Mouse (Mus musculus): ENCODE measurements at regions not wholly inside any gene's neighbourhood (a gene's known extent, or its start where the extent isn't known, plus 50 kb on each side); places are given as distances from the start of the nearest gene placed in this dataset.

- Histone ChIP-seq H3K4me1 (replicated peaks; ENCODE audit: control insufficient read depth, insufficient read depth, low read length) (no peaks in the 10 kb centered on the region), H3K27me3 (ENCODE audit: control insufficient read depth, insufficient read depth, low read length) (no peaks in the 10 kb centered on the region), H3K27ac (ENCODE audit: low read depth, low read length) (no peak overlapping the region), H3K36me3 (ENCODE audit: control insufficient read depth, insufficient read depth, low read length) (no peaks in the 10 kb centered on the region), H3K4me3 (ENCODE audit: low read depth, low read length) (no peak overlapping the region), H3K9me3 (ENCODE audit: control insufficient read depth, low read length) (no peaks in the 10 kb centered on the region), H3K4me2 (ENCODE audit: low read depth, low read length, severe bottlenecking) (no peak overlapping the region), H3K9ac (ENCODE audit: low read length) (no peak overlapping the region)
- DNase-seq (ENCODE audit: low spot score), result no peak
- ATAC-seq (replicated peaks; ENCODE audit: low FRiP score), result no peak
These were observed 286.2 kb downstream of the Rnf144a start for GRCm38 (mm10) chr12:26128851-26129250.

GRCm38 (mm10) chr12:26126260-26126659 is 288.8 kb downstream of the Rnf144a start:
- Histone ChIP-seq H3K9me3 (ENCODE audit: control insufficient read depth, low read length) (no peaks in the 10 kb centered on the region), H3K4me2 (ENCODE audit: low read depth, low read length, severe bottlenecking) (no peak overlapping the region), H3K4me1 (replicated peaks; ENCODE audit: control insufficient read depth, insufficient read depth, low read length) (no peaks in the 10 kb centered on the region), H3K27me3 (ENCODE audit: control insufficient read depth, insufficient read depth, low read length) (no peaks in the 10 kb centered on the region), H3K36me3 (ENCODE audit: control insufficient read depth, insufficient read depth, low read length) (no peaks in the 10 kb centered on the region), H3K9ac (ENCODE audit: low read length) (no peak overlapping the region), H3K4me3 (ENCODE audit: low read depth, low read length) (no peak overlapping the region), H3K27ac (ENCODE audit: low read depth, low read length) (no peak overlapping the region)
- WGBS, result 87% methylated on average over 9 of the region's 9 CpGs
- DNase-seq (ENCODE audit: low spot score), result no peak
- no peak for ATAC-seq (replicated peaks; ENCODE audit: low FRiP score)

- Histone ChIP-seq H3K9ac (ENCODE audit: low read length) (no peak overlapping the region), H3K27ac (ENCODE audit: low read depth, low read length) (no peak overlapping the region), H3K9me3 (ENCODE audit: control insufficient read depth, low read length) (no peaks in the 10 kb centered on the region), H3K4me3 (ENCODE audit: low read depth, low read length) (no peak overlapping the region), H3K4me2 (ENCODE audit: low read depth, low read length, severe bottlenecking) (no peak overlapping the region), H3K27me3 (ENCODE audit: control insufficient read depth, insufficient read depth, low read length) (no peaks in the 10 kb centered on the region), H3K4me1 (replicated peaks; ENCODE audit: control insufficient read depth, insufficient read depth, low read length) (no peaks in the 10 kb centered on the region), H3K36me3 (ENCODE audit: control insufficient read depth, insufficient read depth, low read length) (no peaks in the 10 kb centered on the region)
- 89% methylated on average over 2 of the region's 2 CpGs for WGBS
- ATAC-seq (replicated peaks; ENCODE audit: low FRiP score), result no peak
- no peak for DNase-seq (ENCODE audit: low spot score)
These were observed 290.8 kb downstream of the Rnf144a start for GRCm38 (mm10) chr12:26124211-26124610.

GRCm38 (mm10) chr12:26115339-26115912 is 299.6 kb downstream of the Rnf144a start:
- 53% methylated on average over 9 of the region's 9 CpGs for WGBS
- Histone ChIP-seq H3K27me3 (ENCODE audit: control insufficient read depth, insufficient read depth, low read length) (no peaks in the 10 kb centered on the region), H3K9ac (ENCODE audit: low read length) (peak overlapping the region; percentile 6; the same call in 1 of the 2 replicates), H3K27ac (ENCODE audit: low read depth, low read length) (no peak overlapping the region), H3K36me3 (ENCODE audit: control insufficient read depth, insufficient read depth, low read length) (no peaks in the 10 kb centered on the region), H3K4me2 (ENCODE audit: low read depth, low read length, severe bottlenecking) (no peak overlapping the region), H3K4me3 (ENCODE audit: low read depth, low read length) (no peak overlapping the region), H3K9me3 (ENCODE audit: control insufficient read depth, low read length) (no peaks in the 10 kb centered on the region), H3K4me1 (replicated peaks; ENCODE audit: control insufficient read depth, insufficient read depth, low read length) (0 out of 2 replicates have a peak, but pooled peaks cover 3% of the 10 kb centered on the region)
- DNase-seq (ENCODE audit: low spot score), result no peak
- no peak for ATAC-seq (replicated peaks; ENCODE audit: low FRiP score)

GRCm38 (mm10) chr12:26112166-26113019 is 302.7 kb downstream of the Rnf144a start:
- ATAC-seq (replicated peaks; ENCODE audit: low FRiP score), result no peak
- WGBS, result 81% methylated on average over 8 of the region's 8 CpGs

GRCm38 (mm10) chr12:26109866-26110265 is 305.2 kb downstream of the Rnf144a start:
- Histone ChIP-seq H3K4me1 (replicated peaks; ENCODE audit: control insufficient read depth, insufficient read depth, low read length) (0 out of 2 replicates have a peak, but pooled peaks cover 3% of the 10 kb centered on the region), H3K9me3 (ENCODE audit: control insufficient read depth, low read length) (no peaks in the 10 kb centered on the region), H3K27ac (ENCODE audit: low read depth, low read length) (no peak overlapping the region), H3K4me3 (ENCODE audit: low read depth, low read length) (no peak overlapping the region), H3K9ac (ENCODE audit: low read length) (no peak overlapping the region), H3K36me3 (ENCODE audit: control insufficient read depth, insufficient read depth, low read length) (no peaks in the 10 kb centered on the region), H3K4me2 (ENCODE audit: low read depth, low read length, severe bottlenecking) (no peak overlapping the region), H3K27me3 (ENCODE audit: control insufficient read depth, insufficient read depth, low read length) (no peaks in the 10 kb centered on the region)
- DNase-seq (ENCODE audit: low spot score), result no peak
- ATAC-seq (replicated peaks; ENCODE audit: low FRiP score), result no peak
- 87% methylated on average over 6 of the region's 6 CpGs for WGBS

More at GRCm38 (mm10) chr12:26112166-26113019, 302.7 kb downstream of the Rnf144a start:
- no peak for DNase-seq (ENCODE audit: low spot score)
- Histone ChIP-seq H3K4me2 (ENCODE audit: low read depth, low read length, severe bottlenecking) (no peak overlapping the region), H3K9ac (ENCODE audit: low read length) (no peak overlapping the region), H3K4me1 (replicated peaks; ENCODE audit: control insufficient read depth, insufficient read depth, low read length) (0 out of 2 replicates have a peak, but pooled peaks cover 3% of the 10 kb centered on the region), H3K36me3 (ENCODE audit: control insufficient read depth, insufficient read depth, low read length) (no peaks in the 10 kb centered on the region), H3K27ac (ENCODE audit: low read depth, low read length) (no peak overlapping the region), H3K9me3 (ENCODE audit: control insufficient read depth, low read length) (no peaks in the 10 kb centered on the region), H3K27me3 (ENCODE audit: control insufficient read depth, insufficient read depth, low read length) (no peaks in the 10 kb centered on the region), H3K4me3 (ENCODE audit: low read depth, low read length) (no peak overlapping the region)

- no peaks in the 10 kb centered on the region for H3K4me1 ChIP-seq (replicated peaks; ENCODE audit: control insufficient read depth, insufficient read depth, low read length)
- no peaks in the 10 kb centered on the region for H3K9me3 ChIP-seq (ENCODE audit: control insufficient read depth, low read length)
- no peak overlapping the region for H3K27ac ChIP-seq (ENCODE audit: low read depth, low read length)
- WGBS, result 88% methylated on average over 3 of the region's 3 CpGs
- H3K36me3 ChIP-seq (ENCODE audit: control insufficient read depth, insufficient read depth, low read length), result no peaks in the 10 kb centered on the region
- H3K4me3 ChIP-seq (ENCODE audit: low read depth, low read length), result no peak overlapping the region
- no peaks in the 10 kb centered on the region for H3K27me3 ChIP-seq (ENCODE audit: control insufficient read depth, insufficient read depth, low read length)
- H3K4me2 ChIP-seq (ENCODE audit: low read depth, low read length, severe bottlenecking), result no peak overlapping the region
- H3K9ac ChIP-seq (ENCODE audit: low read length), result no peak overlapping the region
- ATAC-seq (replicated peaks; ENCODE audit: low FRiP score), result no peak
- DNase-seq (ENCODE audit: low spot score), result no peak
These were observed 310.7 kb downstream of the Rnf144a start for GRCm38 (mm10) chr12:26104372-26104771.

GRCm38 (mm10) chr12:26102384-26102783 is 312.7 kb downstream of the Rnf144a start:
- Histone ChIP-seq H3K9ac (ENCODE audit: low read length) (no peak overlapping the region), H3K27ac (ENCODE audit: low read depth, low read length) (no peak overlapping the region), H3K4me2 (ENCODE audit: low read depth, low read length, severe bottlenecking) (no peak overlapping the region), H3K9me3 (ENCODE audit: control insufficient read depth, low read length) (no peaks in the 10 kb centered on the region), H3K36me3 (ENCODE audit: control insufficient read depth, insufficient read depth, low read length) (no peaks in the 10 kb centered on the region), H3K4me3 (ENCODE audit: low read depth, low read length) (no peak overlapping the region), H3K4me1 (replicated peaks; ENCODE audit: control insufficient read depth, insufficient read depth, low read length) (no peaks in the 10 kb centered on the region), H3K27me3 (ENCODE audit: control insufficient read depth, insufficient read depth, low read length) (no peaks in the 10 kb centered on the region)
- no peak for DNase-seq (ENCODE audit: low spot score)
- WGBS, result 89% methylated on average over 4 of the region's 4 CpGs
- ATAC-seq (replicated peaks; ENCODE audit: low FRiP score), result no peak
